Mouse (Mus musculus) liver, embryonic 16.5 days (tissue): ENCODE data around the gene Acyp1. TPM values are rescaled to one million over a fixed set of nuclear protein-coding genes. Genes with fewer than 3 reads are reported as not detected.

ENCODE experiments used
- ATAC-seq: fragments of 200-750 bp; cut with Nextera tagmentation; 2 replicates; pipeline ENCODE4 v1.8.0; 2017; ENCODE audit warnings: low read depth, mild to moderate bottlenecking, moderate number of reproducible peaks, moderate library complexity
- H3K27ac ChIP-seq: fragments of 300-500 bp; sonication (generic); 2 replicates; pipeline ENCODE4 v1.5.1; 2014; ENCODE audit warnings: mild to moderate bottlenecking, low read length
- H3K27me3 ChIP-seq: fragments of 300-500 bp; sonication (generic); 2 replicates; pipeline ENCODE4 v1.6.1; 2014; ENCODE audit warnings: low read depth, low read length, mixed read lengths; ENCODE audit not compliant: control insufficient read depth, insufficient read depth
- H3K36me3 ChIP-seq: fragments of 300-500 bp; sonication (generic); 2 replicates; pipeline ENCODE4 v1.6.1; 2014; ENCODE audit warnings: mild to moderate bottlenecking; ENCODE audit not compliant: control insufficient read depth, insufficient read depth
- H3K4me1 ChIP-seq: fragments of 300-500 bp; sonication (generic); 2 replicates; pipeline ENCODE4 v1.6.1; 2014; ENCODE audit warnings: low read depth, low read length, mixed read lengths; ENCODE audit not compliant: control insufficient read depth
- H3K4me2 ChIP-seq: fragments of 300-500 bp; sonication (generic); 2 replicates; pipeline ENCODE4 v1.6.1; 2014; ENCODE audit warnings: low read depth, low read length, mixed read lengths
- H3K4me3 ChIP-seq: fragments of 300-500 bp; sonication (generic); 2 replicates; pipeline ENCODE4 v1.5.1; 2014; ENCODE audit warnings: low read depth, mild to moderate bottlenecking, low read length
- H3K9ac ChIP-seq: fragments of 300-500 bp; sonication (generic); 2 replicates; pipeline ENCODE4 v1.6.1; 2014; ENCODE audit warnings: low read depth, low read length
- H3K9me3 ChIP-seq: fragments of 300-500 bp; sonication (generic); replicated peaks from 2 replicates; pipeline ENCODE4 v1.6.1; 2016; ENCODE audit warnings: low read length; ENCODE audit not compliant: control insufficient read depth
- WGBS: fragments of 180-500 bp; shearing (Covaris S2); extraction: QIAGEN DNeasy Blood & Tissue Kit; methylation state at CpG from one replicate; pipeline ENCODE4 v1.1.7; 2014; ENCODE audit not compliant: insufficient replicate concordance; 5-methylcytosine and 5-hydroxymethylcytosine counted together
- polyA plus RNA-seq: library from polyadenylated mRNA; unstranded; fragments of >200 nt; fragmentation: Nextera tagmentation; extraction: Ambion mirVana; gene quantifications from 2 replicates; pipeline ENCODE4 v1.2.1, GENCODE M21; 2015

The Acyp1 gene
- polyA plus RNA-seq, 1 experiment from 2014 or later: 43.3 TPM

DNA sequence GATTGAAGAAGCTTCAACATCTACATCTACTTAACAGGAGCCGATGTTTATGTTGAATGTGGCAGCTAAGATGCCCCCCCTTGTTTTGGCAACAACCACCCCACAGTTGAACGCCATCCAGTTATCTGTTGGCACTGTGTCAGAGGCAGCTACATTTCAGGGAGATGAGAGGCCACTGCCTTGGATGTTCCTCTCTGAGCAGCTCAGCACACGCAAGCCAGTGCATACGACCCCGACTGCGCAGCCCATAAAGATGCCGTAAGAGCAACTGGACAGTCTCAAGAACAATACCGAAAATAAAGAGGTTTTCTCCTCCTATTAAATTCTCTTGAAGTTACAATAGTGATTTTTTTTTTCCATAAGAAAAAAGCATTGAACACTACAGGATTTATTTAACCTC, 23.7 kb downstream of the Acyp1 start:
- no peak for ATAC-seq

DNA sequence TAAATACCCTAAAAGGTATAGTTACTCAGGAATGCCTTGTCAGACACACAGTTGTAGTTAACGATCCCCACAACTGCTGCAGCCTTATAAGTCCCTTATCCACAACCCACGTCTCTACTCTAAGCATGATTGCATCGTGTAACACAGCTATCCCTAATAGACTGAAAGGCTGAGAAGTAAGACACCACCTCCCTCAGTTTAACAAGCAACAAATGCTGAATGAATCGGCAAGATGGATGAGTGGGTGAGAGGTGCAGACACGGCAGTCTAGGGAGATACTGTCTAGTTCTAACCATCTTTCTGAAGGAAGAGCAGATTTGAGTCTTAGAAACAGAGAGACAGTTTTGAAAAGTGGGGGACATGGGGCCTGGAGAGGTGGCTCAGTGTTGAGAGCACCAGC, 25.0 kb downstream of the Acyp1 start:
- Histone ChIP-seq H3K36me3 (no peaks in the 10 kb centered on the region), H3K4me3 (no peak overlapping the region), H3K27ac (no peak overlapping the region), H3K27me3 (no peaks in the 10 kb centered on the region), H3K4me2 (no peak overlapping the region), H3K9me3 (no peaks in the 10 kb centered on the region), H3K9ac (no peak overlapping the region), H3K4me1 (no peaks in the 10 kb centered on the region)
- ATAC-seq: no peak
- 56% methylated on average over 5 of the region's 5 CpGs for WGBS

More for the DNA sequence above, 23.7 kb downstream of the Acyp1 start:
- H3K9ac ChIP-seq: no peak overlapping the region
- H3K4me1 ChIP-seq: no peaks in the 10 kb centered on the region
- WGBS: 84% methylated on average over 8 of the region's 8 CpGs
- H3K9me3 ChIP-seq: no peaks in the 10 kb centered on the region
- H3K36me3 ChIP-seq: no peaks in the 10 kb centered on the region
- no peak overlapping the region for H3K27ac ChIP-seq
- H3K4me3 ChIP-seq: no peak overlapping the region
- no peak overlapping the region for H3K4me2 ChIP-seq
- H3K27me3 ChIP-seq: no peaks in the 10 kb centered on the region

DNA sequence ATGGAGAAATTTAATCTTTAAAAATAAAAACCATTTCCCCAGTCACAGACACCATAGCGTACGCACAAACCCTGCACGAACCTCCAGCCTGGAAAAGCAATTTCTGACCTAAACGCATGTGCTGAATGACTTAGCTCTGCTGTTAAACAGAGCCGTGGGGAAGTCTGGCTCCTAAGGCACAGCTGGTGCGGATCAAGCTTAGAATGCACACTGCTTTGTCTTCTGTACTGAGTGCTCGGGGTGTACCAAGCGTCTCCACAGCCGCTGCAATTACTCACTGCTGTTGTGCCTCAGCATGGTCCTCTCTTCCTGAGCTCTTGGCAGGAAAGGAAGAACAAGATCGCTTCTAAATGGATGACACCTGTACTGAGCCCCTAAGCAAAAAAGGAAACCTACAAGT, 25.7 kb downstream of the Acyp1 start:
- Histone ChIP-seq H3K27ac (no peak overlapping the region), H3K4me2 (no peak overlapping the region), H3K27me3 (no peaks in the 10 kb centered on the region), H3K4me1 (no peaks in the 10 kb centered on the region), H3K9ac (no peak overlapping the region), H3K9me3 (no peaks in the 10 kb centered on the region), H3K4me3 (no peak overlapping the region), H3K36me3 (no peaks in the 10 kb centered on the region)
- no peak for ATAC-seq
- 74% methylated on average over 10 of the region's 10 CpGs for WGBS

DNA sequence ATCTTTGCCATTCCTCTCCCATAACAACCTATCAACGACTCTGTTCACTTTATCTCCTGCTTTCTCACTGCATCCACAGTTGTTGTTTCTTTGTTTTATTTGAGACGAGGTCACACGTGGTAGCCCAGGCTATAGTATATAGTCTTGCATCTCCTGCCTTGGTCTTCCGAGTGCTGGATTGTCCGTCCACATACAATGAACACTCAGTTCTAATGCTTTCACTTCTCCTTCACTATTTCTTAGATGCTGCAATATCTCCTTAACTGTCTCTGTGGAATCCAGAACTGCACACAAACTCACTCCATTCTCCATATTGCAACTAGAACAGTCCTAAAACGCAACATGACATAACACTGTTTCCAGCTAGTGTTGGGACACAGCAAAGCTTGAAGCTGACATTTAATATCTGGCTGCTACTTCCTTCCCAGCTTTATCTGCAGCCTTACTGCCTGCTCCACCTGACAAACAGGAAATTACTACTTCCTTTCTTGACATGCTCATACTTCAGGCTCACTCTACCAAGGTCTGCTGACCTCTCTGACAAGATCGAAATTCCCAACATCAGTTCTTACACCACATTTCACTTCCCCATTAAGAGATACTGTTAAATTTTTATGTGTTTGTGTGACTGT, 31.1 kb downstream of the Acyp1 start:
- no peak overlapping the region for H3K4me2 ChIP-seq

DNA sequence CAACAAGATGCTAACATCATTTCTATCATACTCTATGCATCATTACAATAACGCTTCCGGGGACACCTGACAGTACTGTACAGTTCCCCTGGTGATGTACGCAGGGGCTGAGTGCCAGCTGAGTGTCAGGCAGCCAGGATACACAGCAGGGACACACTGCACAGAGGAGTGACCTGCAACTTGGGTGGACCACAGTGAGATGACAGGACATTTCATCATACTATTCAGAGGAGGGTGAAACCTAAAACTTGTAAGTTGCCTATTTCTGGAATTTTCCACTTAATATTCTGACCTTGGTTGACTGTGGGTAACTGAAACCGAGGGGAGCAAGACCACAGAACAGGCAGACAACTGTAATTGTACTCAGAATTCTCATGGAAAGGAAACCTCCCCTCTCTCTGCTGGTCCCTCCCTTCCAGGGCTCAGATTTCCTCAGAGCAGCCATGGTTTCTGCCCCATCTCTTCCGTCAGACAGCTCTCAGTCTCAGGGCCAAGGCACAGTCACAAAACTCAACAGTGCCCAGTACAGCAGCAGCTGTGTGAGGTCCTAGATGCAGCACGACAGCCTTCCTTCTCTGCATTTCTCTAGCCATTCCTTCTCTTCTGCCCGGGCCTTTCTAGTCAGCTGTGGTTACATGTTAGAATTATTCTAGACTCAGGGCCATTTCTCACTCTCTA, 32.0 kb downstream of the Acyp1 start:
- 48% methylated on average over 7 of the region's 7 CpGs for WGBS
- no peak overlapping the region for H3K9ac ChIP-seq
- ATAC-seq: no peak
- H3K4me3 ChIP-seq: no peak overlapping the region
- no peaks in the 10 kb centered on the region for H3K27me3 ChIP-seq
- H3K9me3 ChIP-seq: no peaks in the 10 kb centered on the region
- H3K4me2 ChIP-seq: no peak overlapping the region
- no peaks in the 10 kb centered on the region for H3K36me3 ChIP-seq
- H3K4me1 ChIP-seq: peaks cover 5% of the 10 kb centered on the region; the same call in 1 of the 2 replicates
- no peak overlapping the region for H3K27ac ChIP-seq

More for the DNA sequence above, 31.1 kb downstream of the Acyp1 start:
- Histone ChIP-seq H3K36me3 (no peaks in the 10 kb centered on the region), H3K9me3 (no peaks in the 10 kb centered on the region), H3K4me3 (no peak overlapping the region), H3K27me3 (no peaks in the 10 kb centered on the region), H3K9ac (no peak overlapping the region), H3K27ac (0 out of 2 replicates have a peak overlapping the region, but pooled peaks have one; percentile 30), H3K4me1 (peaks cover 5% of the 10 kb centered on the region; the same call in 1 of the 2 replicates)
- 21% methylated on average over 7 of the region's 7 CpGs for WGBS
- peak; percentile 53; the same call in 1 of the 2 replicates for ATAC-seq

DNA sequence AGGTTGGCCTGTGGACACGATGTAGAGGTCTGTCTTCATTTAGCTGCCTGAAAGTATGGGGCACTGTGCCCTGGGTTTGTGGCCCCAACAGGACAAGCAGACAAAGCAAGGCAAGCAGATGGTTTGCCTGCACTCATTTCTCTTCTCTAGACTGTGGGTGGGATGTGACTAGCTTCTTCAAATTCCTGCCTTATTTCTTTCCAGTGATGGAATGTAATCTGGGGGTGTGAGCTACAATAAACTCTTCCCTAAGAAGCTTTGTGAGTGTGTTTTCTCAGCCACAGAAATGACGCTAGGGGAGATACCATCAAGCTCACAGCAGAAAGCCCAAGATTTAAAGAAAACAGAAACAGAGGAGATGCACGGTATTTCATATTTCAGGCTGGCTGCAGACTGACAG, 36.2 kb downstream of the Acyp1 start:
- Histone ChIP-seq H3K27ac (no peak overlapping the region), H3K9me3 (no peaks in the 10 kb centered on the region; the same call in 1 of the 2 replicates), H3K9ac (no peak overlapping the region), H3K27me3 (no peaks in the 10 kb centered on the region), H3K4me1 (peaks cover 2% of the 10 kb centered on the region; the same call in 1 of the 2 replicates), H3K4me3 (no peak overlapping the region), H3K36me3 (peaks cover 3% of the 10 kb centered on the region; the same call in 1 of the 2 replicates), H3K4me2 (no peak overlapping the region)
- 79% methylated on average over 3 of the region's 3 CpGs for WGBS
- no peak for ATAC-seq

DNA sequence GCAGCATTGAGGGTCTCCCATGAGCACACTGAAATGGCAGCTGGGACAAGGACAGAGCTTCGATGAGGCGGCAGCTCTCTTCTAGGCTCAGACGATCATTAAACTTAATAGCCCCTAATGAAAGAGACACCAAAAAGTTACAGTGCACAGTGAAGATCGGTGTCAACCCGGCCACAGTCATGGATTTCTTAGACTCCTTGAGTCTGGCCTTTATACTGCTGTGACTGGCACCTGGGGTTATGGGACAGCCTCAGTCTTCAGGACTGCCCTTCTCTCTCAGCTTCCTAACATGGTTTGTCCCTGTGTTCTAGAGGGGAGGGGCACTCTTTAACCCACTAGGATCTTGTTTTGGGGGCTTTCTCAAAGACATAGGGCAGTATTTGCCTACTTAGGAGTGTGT, 50.7 kb downstream of the Acyp1 start:
- no peak overlapping the region for H3K4me2 ChIP-seq
- no peak overlapping the region for H3K4me3 ChIP-seq
- ATAC-seq: no peak
- H3K9me3 ChIP-seq: no peaks in the 10 kb centered on the region
- H3K27ac ChIP-seq: no peak overlapping the region
- H3K27me3 ChIP-seq: no peaks in the 10 kb centered on the region
- no peaks in the 10 kb centered on the region for H3K4me1 ChIP-seq
- WGBS: 81% methylated on average over 5 of the region's 5 CpGs
- H3K36me3 ChIP-seq: no peaks in the 10 kb centered on the region
- no peak overlapping the region for H3K9ac ChIP-seq

DNA sequence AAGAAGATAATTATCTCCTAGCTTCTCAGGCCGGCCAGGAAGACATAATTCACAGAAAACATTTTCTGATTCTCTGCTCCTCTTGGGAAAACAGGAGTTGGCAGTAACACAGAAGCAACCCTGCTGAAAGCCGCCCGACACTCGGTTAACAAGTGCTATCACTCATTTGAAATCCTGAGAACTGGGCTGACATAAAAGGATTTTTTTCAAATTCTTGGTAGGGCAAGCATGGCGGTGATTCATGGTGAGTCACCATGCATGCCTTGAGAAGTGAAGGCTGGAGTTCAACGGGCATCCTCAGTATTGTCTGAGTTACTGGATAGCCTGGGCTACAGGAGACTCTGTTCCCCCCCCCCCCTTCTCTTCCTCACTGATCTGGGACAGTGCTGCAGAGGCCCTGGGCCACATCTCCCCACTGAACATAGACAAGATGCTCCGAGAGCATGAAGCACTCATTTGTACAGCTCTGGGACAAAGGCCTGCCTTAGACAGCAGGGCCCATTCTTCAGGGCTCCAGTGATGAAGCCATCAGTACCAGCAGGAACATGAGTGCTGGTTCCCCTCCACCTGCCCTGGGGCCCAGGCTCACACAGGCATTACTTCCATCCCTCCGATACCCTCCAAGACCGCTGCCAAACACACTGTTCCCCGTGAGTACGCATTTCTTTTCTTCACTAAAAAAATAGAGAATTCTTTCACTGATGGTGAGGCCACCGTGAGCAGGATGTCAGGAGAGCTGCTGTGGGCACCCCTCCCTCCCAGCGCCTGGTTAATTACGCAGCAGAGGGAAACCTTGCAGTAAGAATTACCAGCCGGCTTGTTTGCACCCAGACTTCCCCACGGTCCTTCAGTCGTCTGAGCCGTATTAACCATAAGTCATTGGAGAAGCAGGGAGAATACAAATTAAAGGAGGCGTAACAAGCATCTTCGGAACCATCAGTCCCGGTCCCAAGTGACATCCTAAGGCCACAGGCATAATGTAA, 54.6 kb downstream of the Acyp1 start:
- H3K9me3 ChIP-seq: no peaks in the 10 kb centered on the region
- no peak for ATAC-seq
- WGBS: 81% methylated on average over 21 of the region's 21 CpGs
- no peak overlapping the region for H3K4me2 ChIP-seq
- no peaks in the 10 kb centered on the region for H3K27me3 ChIP-seq
- no peak overlapping the region for H3K9ac ChIP-seq
- no peak overlapping the region for H3K4me3 ChIP-seq
- no peaks in the 10 kb centered on the region for H3K4me1 ChIP-seq
- no peaks in the 10 kb centered on the region for H3K36me3 ChIP-seq
- H3K27ac ChIP-seq: no peak overlapping the region
